Mouse (Mus musculus) layer of hippocampus, postnatal 10 days (tissue): ENCODE results near the gene Gmds. TPM values are rescaled to one million over a fixed set of nuclear protein-coding genes. Genes with fewer than 3 reads are reported as not detected.

Experiments
- DNase-seq, 2 experiments: peaks; one replicate each; pipeline ENCODE4 v3.0.0; 2021; ENCODE audit warnings: low spot score in 2 of 2
- long read RNA-seq: library from polyadenylated mRNA; stranded (forward); transcript quantifications from one replicate; pipeline ENCODE4 v2.0.0, GENCODE M21; 2023
- total RNA-seq, 2 experiments: library from RNA; stranded (reverse); gene quantifications; 2 replicates each; pipeline ENCODE4 v1.2.3; 2021

Gmds gene
- 10 to 100 TPM; 19.4 to 21.1 TPM for total RNA-seq
- long read RNA-seq, transcript Gmds-201 (11 exons, 1,713 nt) = major isoform, 19 of 25 reads
- long read RNA-seq, partial matches to known transcripts = 4 of 25 reads
- long read RNA-seq, other reads (novel, unspliced or antisense) = 2 of 25 reads

GRCm38 (mm10) chr13:32338513-32339365 lies at the start of gene Gmds:
Gmds (minus strand) TSS chr13:32338740.
- DNase-seq = peak; percentile 89 to 94

- DNase-seq = no peak
These were observed 47.0 kb upstream of the Gmds start for GRCm38 (mm10) chr13:32385421-32386092.

GRCm38 (mm10) chr13:32382227-32383010 lies 43.9 kb upstream of the Gmds start:
- no peak for DNase-seq

DNA sequence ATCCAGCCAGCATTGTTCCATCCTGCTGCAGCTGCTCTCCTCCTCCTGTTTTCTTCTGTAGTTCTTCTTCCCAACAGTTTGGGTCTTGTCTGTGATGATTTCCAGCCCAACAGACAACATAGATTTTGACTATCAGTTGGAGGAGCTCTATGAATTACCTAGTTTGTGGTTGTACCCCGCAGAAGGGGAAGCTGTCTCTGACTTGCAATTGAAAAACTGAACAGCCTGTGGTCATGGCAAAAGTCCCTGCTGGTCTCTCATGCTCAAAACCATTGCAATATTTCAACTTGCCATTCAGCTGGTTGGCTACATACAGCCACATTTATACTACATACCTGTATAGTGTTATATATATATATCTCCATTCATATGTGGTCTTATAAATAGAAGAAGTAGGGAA lies 40.1 kb upstream of the Gmds start:
- no peak for DNase-seq

- no peak for DNase-seq
These were observed 34.0 kb upstream of the Gmds start for GRCm38 (mm10) chr13:32372531-32372883.

DNA sequence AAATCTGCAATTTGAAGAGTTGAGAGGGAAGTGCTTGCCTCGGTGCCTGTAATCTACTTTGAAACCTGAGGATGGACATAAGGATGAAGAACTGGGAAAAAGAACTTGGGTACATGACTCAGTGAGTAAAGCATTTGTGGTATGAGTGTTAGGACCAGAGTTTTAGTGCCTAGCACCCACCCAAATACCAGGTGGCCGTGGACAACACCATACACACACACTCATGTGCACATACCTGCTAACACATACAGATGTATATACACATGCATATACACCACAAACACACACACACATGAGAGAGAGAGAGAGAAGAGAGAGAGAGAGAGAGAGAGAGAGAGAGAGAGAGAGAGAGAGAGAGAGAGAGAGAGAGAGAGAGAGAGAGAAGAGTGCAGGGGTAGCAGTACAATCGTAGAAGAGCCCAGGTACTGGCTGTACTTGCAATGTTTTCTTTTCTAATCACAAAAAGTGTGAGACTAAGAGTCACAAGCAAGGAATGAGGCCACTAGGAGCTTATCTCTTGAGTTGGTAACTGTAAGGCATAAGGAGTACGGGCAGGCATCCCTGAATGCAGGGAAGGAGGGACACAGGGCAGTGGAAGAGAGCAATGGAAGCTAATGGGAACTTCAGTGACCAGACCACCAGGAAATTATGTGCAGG lies 33.5 kb upstream of the Gmds start:
- DNase-seq = no peak

DNA sequence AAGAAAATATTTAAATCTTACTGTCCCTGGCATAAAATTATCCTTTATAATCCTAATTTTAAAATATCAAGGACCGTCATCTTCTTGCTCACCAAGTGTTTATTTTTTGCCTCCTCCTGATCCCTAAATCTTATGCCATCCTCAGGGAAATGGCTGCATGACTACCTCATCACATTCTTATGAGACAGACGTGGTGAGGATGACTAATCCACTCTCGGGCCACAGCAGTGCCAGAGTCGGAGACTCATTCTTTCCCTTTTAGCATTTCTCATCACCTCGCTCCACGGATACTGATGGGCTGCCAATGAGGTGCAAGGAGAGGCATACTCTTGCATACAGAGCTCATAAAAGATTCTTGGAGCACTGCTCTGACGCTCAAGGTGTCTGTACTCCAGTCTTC lies 32.2 kb upstream of the Gmds start:
- DNase-seq = no peak

DNA sequence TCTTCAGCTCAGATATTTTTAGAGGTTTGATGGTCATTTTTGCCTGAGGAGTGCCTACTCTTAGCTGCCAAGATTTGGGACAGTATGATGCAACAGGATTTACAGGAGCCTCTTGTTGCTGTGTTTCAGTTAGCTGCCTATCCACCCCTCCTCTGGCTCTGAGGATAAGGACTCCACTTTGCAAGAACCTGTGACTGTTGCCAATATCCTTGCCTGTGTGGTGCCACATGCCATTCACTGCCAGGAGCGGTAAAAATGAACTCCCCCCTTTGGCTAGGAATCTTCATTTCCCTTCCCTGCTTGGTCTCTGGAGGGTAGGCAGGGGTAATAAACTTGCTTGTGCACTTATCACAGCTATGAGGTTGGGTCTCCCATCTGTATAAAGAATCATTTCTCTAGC lies 31.6 kb upstream of the Gmds start:
- DNase-seq = no peak

DNA sequence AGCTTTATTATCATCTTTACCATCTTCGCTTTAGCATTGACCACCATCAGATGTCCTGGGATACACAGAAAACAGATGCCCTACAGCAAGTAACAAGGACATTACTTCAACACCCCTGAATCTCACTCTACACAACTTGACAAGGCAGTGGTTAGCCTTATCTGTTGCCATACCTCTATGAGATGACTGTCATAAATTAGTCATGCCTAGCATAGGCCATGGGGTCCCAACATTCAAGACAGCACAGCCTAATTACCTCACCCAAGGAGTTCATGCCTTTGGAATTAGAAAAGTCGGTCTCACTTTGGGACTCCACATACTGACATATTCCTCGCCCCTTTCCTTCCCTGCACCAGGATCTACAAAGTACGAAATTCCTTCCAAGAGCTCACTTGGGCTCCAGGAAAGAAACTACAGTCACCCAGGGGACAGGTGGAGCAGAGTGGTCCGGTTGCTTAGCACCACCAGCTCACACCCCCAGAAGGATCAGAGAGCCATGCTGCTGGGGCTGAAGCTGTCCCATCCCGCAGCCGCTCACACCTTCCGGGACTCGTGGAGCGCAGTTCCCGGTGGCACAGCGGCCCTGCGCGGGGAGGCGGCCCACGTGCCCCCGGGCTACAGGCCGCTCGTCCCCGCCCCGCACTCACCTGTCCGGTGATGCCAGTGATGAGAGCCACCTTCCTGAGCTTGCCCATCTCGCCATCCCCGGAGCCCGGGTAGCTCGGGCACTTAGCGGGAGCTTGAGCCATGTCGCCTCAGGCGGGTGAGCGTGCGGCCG lies 616 bp downstream of the Gmds start:
- DNase-seq = no peak

DNA sequence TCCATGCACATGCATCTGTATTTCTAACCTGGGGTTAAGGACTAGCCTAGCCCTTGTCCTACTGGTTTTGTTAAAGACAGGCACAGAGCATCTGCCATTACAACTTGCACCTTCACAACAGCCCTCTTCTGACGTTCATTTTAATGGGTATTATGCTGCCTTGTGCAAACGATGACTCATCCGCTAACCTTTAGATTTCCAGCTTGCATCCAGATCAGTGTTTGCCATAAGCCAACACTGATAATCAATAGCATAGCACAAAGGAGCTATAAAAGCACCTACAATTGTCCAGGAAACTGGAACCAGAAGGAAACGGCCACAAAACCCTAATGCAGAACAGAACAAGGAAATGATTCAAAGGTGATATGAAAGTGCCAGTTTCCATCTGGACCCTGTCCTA lies 20.2 kb downstream of the Gmds start:
- DNase-seq = no peak

DNA sequence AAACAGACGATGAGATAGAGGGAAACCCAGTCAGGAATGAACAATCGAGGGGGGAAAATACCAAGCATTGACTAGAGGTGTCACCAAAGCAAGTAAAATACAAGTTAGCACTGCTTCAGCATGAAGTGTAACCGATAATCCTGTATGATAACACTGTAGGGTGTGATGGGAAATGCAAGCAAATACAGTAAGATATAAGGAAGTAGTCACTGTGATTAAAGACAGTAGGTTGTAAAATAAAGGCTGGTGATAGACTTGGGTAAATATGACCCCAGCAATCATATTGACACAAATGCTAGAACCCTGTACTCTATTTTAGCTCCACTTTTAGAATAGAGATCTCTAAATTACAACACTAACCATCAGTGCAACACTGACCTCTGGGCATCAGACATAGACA lies 21.2 kb downstream of the Gmds start:
- DNase-seq = no peak

GRCm38 (mm10) chr13:32312663-32313062 lies 25.9 kb downstream of the Gmds start:
- DNase-seq = peak; percentile 29 to 45

GRCm38 (mm10) chr13:32311476-32311875 lies 27.1 kb downstream of the Gmds start:
- no peak for DNase-seq

GRCm38 (mm10) chr13:32298456-32298855 lies 40.1 kb downstream of the Gmds start:
- no peak for DNase-seq

DNA sequence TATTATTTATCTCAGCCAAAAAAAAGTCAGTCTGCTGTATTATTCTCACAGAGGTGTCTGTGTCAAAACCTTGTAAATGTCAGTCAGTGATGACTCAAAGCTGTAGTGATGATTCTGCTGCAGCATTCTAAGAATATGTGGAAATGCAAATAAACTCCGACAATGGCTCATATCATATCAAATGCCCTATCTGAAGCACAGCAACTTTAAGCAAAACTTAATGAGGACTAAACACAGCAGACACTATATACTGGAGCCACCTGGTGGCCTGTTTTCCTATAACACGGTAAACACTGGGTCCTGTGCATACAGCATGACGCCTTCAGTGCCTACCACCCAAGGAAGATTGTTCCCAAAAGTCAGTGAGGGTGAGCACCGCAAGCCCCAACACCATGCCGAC lies 41.1 kb downstream of the Gmds start:
- peak; percentile 19 to 29 for DNase-seq

DNA sequence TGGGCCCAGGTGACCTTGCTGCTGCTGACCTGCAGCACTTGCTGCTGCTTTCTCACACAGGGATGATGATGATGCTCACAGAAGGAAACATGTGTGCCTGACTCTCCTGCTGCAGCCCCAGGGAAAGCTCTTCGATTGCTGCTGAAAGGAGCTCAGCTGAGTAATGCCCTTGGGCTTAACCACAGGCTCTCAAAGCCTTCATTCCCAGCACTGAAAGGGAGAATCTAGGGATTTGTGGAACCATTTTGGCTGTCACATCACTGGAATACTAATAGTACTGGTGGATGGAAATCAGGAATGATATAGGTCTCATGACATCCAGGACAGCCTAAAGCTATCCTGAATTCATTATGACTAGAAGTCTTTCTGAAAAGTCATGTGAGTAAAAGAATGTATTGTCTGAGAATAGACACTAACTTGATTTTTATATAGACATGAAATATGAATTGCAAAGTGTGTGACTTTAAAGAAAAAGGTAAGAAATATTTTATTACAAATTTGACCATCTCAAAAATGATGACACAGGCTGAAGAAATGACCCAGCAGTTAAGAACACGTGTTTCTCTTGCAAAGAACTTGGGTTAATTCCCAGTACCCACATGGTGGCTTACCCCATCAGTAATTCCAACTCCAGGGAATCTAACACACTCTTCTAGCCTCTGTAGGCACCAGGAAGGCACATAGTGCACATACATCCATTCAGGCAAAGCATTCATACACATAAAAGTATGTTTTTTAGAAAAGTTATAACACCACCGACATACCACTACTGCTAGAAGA lies 43.9 kb downstream of the Gmds start:
- no peak for DNase-seq

DNA sequence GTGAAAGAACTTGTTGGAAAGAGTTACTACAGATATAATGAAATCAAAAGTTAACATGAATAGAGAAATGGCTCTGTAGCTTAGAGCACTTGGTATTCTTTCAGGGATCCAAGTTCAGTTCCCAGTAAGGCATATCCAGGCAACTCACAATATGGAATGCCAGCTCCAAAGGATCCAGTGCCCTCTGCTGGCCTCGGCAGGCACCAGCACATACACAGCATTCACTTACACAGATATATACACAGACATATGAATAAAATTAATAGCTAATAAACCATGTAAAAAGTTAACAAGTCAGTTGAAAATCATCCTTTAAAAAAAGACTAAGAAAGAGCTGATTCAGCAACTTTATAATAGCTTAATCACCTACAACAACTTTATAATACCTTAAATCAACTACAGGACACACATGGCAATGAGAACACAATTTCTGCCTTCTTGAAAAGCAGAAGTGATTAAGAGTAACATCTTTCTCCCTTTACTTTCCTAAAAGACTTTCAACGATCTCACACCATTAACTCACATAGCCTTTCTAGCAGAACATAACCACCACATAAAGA lies 65.5 kb downstream of the Gmds start:
- no peak for DNase-seq

DNA sequence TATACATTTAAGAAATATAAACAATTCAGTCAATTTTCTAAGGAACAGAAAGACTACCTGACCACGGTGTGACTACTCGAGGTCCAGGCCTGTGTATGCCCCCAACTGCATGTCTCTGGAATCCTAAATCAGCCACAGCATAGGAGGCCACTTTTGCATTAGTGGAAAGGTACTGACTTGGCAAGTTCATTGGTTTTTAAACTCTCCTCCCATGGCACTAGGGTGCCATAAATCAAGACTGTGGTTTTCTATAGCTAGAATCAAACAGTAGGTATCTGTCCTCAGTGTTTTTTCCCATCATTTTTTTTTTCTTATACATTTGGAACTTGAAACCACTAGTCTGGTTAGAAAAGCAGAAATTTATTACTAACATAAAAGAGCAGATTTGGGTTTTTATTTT lies 68.8 kb downstream of the Gmds start:
- no peak for DNase-seq

DNA sequence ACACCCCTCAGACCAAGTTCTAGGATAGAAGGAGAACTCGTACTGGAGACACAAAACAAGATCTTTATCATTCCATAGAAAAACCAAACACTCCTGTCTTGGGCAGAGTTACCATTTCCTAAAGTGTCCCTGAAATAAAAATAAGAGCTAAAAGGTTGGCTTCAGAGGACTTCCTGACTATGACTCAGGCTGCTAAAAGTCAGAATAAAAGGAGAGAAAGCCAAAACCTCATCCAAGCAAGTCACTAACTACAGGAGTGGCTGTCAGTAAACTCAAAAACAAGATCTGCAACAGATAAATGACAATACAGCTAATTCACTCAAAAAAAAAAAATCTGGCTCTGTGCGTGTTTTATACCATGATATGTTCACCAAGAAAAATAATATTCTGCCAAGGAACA lies 69.3 kb downstream of the Gmds start:
- DNase-seq = no peak
